Mouse (Mus musculus): Measurements from ENCODE around the gene Pi4k2a. TPM values are rescaled to one million over a fixed set of nuclear protein-coding genes. Genes with fewer than 3 reads are reported as not detected.

The Pi4k2a gene
- polyA plus RNA-seq (2014; fragmentation: Nextera tagmentation; extraction: Ambion mirVana) = 13.2 and 19.5 TPM in 2 replicates

DNA sequence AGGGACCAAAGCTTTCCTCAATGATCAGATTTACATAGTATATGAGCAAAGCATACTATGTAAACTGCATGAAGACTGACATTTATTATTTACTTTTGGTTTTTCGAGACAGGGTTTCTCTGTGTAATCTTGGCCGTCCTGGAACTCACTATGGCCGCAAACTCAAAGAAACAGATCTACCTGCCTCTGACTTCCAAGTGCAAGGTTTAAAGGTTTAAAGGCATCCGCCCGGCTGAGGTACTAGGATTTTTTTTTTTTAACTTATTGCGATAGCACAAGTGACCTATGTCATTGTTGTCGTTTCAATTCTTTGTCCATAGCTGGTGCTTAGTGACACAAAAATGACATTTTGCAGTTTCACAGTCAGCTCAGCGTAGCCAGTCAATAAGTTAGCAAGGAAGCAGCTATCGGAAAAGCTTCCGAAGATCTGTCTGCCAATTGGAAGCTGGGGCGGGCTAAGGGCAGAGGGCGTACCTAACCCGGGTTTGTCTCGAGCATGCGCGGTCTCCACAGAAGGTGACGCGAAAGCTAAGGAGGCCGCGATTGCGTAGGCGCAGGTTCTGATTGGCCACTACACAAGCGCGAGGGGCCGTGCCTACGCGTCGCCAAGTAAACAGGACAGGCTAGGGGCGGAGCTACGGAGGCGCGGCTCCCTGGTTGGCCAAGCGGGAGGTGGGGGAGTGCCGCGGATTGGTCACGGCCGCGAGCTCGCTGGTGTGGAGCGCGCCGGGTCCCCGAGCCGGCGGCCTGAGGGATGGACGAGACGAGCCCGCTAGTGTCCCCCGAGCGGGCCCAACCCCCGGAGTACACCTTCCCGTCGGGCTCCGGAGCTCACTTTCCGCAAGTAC is at the start of gene Pi4k2a:
TSS of gene Pi4k2a (plus strand) at position 723 of the 848 bp plus-strand sequence.
- WGBS = under 1% methylated on average over 43 of the region's 55 CpGs
- H3K4me3 ChIP-seq (ENCODE audit: low read depth, low read length) = peak within 1 kb of the TSS; percentile 91
- DNase-seq (ENCODE audit: low spot score) = peak; percentile 100

DNA sequence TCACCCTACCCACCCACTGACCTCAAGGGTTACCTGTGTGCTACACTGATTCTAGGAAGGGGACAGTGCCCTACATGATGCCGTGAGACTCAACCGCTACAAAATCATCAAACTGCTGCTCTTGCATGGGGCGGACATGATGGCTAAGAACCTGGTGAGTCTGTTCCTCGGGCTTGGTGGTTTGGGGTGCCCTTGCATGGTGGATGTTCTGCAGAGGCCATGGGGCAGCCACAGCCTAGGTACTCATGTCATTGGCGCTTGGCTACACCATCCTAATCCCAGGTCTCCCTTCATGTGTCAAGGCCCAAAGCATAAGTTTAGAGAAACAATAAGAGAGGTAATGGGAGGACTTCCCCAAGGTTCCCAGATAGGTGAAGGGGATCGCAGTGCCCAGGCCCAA is 46.3 kb upstream of the Pi4k2a start:
- no peak for ATAC-seq
- H3K4me3 ChIP-seq (ENCODE audit: low read depth, low read length) = no peak overlapping the region
- no peaks in the 10 kb centered on the region for H3K36me3 ChIP-seq (ENCODE audit: control insufficient read depth, insufficient read depth, low read length)
- H3K9me3 ChIP-seq (replicated peaks; ENCODE audit: control insufficient read depth, low read length) = no peaks in the 10 kb centered on the region
- no peak overlapping the region for H3K27ac ChIP-seq (ENCODE audit: low read depth, low read length)
- DNase-seq (ENCODE audit: low spot score) = no peak
- H3K9ac ChIP-seq (ENCODE audit: low read length) = no peak overlapping the region
- no peak overlapping the region for H3K4me2 ChIP-seq (ENCODE audit: low read length)
- no peaks in the 10 kb centered on the region for H3K4me1 ChIP-seq (ENCODE audit: control insufficient read depth, insufficient read depth, low read length)
- H3K27me3 ChIP-seq (replicated peaks; ENCODE audit: control insufficient read depth, insufficient read depth, low read length) = no peaks in the 10 kb centered on the region
- 93% methylated on average over 6 of the region's 6 CpGs for WGBS

More for the DNA sequence above, at the start of gene Pi4k2a:
- Histone ChIP-seq H3K27ac (ENCODE audit: low read depth, low read length) (peak within 1 kb of the TSS; percentile 77), H3K27me3 (replicated peaks; ENCODE audit: control insufficient read depth, insufficient read depth, low read length) (no peaks in the 10 kb centered on the region), H3K9me3 (replicated peaks; ENCODE audit: control insufficient read depth, low read length) (no peaks in the 10 kb centered on the region), H3K9ac (ENCODE audit: low read length) (peak within 1 kb of the TSS; percentile 90), H3K4me1 (ENCODE audit: control insufficient read depth, insufficient read depth, low read length) (peaks cover 23% of the 10 kb centered on the region), H3K36me3 (ENCODE audit: control insufficient read depth, insufficient read depth, low read length) (0 out of 2 replicates have a peak, but pooled peaks cover 6% of the 10 kb centered on the region), H3K4me2 (ENCODE audit: low read length) (peak within 1 kb of the TSS; percentile 89)
- ATAC-seq = peak; percentile 98

DNA sequence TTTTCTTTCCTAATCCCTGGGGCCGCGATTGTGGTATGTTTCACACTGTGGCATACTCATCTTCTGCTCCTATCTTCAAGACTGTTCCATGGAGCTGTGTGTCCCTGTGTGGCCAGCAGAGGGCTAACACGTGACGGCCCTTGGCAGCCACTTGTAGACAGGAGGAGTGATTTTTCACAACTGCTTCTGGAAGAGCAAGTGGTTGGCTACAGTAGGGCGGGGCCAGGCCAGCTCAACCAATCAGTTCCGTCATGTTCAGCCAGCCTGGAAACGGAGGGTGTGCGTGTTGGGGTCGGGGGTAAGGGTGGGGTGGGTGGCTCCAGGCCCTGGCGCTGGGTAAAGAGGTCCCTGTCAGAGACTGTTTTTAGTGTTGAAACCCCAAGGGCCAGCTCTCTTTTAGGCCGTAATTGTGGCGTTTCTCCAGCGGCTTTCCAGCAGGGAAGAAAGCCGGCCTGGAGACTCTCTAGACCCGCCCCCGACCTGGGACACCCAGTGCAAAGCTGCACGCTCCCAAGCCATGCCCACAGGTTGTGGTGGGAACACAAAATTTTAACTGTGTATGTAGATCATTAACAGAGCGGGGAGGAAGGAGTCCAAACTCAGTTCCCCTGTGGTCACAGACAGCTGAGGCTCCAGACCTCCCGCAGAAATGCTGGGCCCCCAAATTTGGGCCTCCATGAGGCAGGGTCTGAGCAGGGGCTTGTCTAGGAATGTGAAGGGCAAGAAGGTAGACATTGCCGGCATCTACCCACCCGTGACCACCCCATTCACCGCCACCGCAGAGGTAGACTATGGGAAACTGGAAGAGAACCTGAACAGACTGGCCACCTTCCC is 44.8 kb upstream of the Pi4k2a start, which contains the start of gene Hoga1:
TSS of gene Hoga1 (plus strand) at position 342 of the 834 bp plus-strand sequence.
- Histone ChIP-seq H3K27ac (ENCODE audit: low read depth, low read length) (no peak within 1 kb of the TSS), H3K4me2 (ENCODE audit: low read length) (peak within 1 kb of the TSS; percentile 42), H3K4me3 (ENCODE audit: low read depth, low read length) (peak within 1 kb of the TSS; percentile 19; the same call in 1 of the 2 replicates), H3K9ac (ENCODE audit: low read length) (peak within 1 kb of the TSS; percentile 37; the same call in 1 of the 2 replicates), H3K4me1 (ENCODE audit: control insufficient read depth, insufficient read depth, low read length) (no peaks in the 10 kb centered on the region), H3K9me3 (replicated peaks; ENCODE audit: control insufficient read depth, low read length) (no peaks in the 10 kb centered on the region), H3K27me3 (replicated peaks; ENCODE audit: control insufficient read depth, insufficient read depth, low read length) (no peaks in the 10 kb centered on the region), H3K36me3 (ENCODE audit: control insufficient read depth, insufficient read depth, low read length) (no peaks in the 10 kb centered on the region)
- WGBS = 24% methylated on average over 23 of the region's 23 CpGs
- peak; percentile 88 for ATAC-seq
- peak; percentile 80 for DNase-seq (ENCODE audit: low spot score)

DNA sequence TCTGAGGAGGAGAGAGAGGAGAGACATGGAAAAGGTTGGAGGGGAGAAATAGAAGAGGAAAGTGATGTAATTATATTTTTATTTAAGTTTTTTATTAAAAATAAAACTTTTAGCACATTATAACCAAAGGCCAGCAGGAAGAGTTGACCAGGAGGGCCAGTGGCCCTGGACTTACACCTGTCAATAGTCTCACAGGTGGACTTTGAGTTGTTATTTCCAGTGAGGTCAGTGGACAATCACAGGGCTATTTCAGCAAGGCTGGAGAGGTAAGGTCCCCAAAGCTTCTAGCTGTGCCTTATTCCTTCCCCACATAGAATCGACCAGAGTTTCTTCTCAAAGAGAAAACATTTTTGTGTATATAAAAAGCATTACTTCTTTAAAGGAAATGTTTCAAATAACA is 40.0 kb upstream of the Pi4k2a start:
- H3K27me3 ChIP-seq (replicated peaks; ENCODE audit: control insufficient read depth, insufficient read depth, low read length) = no peaks in the 10 kb centered on the region
- H3K9ac ChIP-seq (ENCODE audit: low read length) = no peak overlapping the region
- no peak overlapping the region for H3K4me3 ChIP-seq (ENCODE audit: low read depth, low read length)
- H3K36me3 ChIP-seq (ENCODE audit: control insufficient read depth, insufficient read depth, low read length) = no peaks in the 10 kb centered on the region
- no peak overlapping the region for H3K27ac ChIP-seq (ENCODE audit: low read depth, low read length)
- H3K9me3 ChIP-seq (replicated peaks; ENCODE audit: control insufficient read depth, low read length) = no peaks in the 10 kb centered on the region
- no peak for ATAC-seq
- no peak overlapping the region for H3K4me2 ChIP-seq (ENCODE audit: low read length)
- H3K4me1 ChIP-seq (ENCODE audit: control insufficient read depth, insufficient read depth, low read length) = no peaks in the 10 kb centered on the region
- WGBS = 87% methylated on average over 1 of the region's 1 CpGs
- no peak for DNase-seq (ENCODE audit: low spot score)

DNA sequence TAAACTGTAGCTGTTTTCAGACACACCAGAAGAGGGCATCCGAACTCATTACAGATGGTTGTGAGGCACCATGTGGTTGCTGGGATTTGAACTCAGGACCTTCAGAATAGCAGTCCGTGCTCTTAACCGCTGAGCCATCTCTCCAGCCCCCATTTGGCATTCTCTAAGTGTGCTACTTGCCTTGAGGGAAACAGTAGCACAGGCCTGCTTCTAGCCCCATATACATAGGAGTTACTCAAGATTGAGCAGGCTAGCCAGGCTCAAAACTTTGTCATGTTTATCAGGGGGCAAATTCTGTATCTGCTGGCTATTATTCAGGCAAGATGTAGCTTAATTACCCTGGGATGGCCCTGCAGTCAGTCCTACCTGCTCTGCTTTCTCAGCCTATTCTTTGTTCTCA is 38.9 kb upstream of the Pi4k2a start:
- no peak overlapping the region for H3K4me3 ChIP-seq (ENCODE audit: low read depth, low read length)
- ATAC-seq = no peak
- H3K4me1 ChIP-seq (ENCODE audit: control insufficient read depth, insufficient read depth, low read length) = no peaks in the 10 kb centered on the region
- no peaks in the 10 kb centered on the region for H3K27me3 ChIP-seq (replicated peaks; ENCODE audit: control insufficient read depth, insufficient read depth, low read length)
- no peak overlapping the region for H3K9ac ChIP-seq (ENCODE audit: low read length)
- no peaks in the 10 kb centered on the region for H3K9me3 ChIP-seq (replicated peaks; ENCODE audit: control insufficient read depth, low read length)
- no peak for DNase-seq (ENCODE audit: low spot score)
- H3K36me3 ChIP-seq (ENCODE audit: control insufficient read depth, insufficient read depth, low read length) = no peaks in the 10 kb centered on the region
- 89% methylated on average over 3 of the region's 3 CpGs for WGBS
- no peak overlapping the region for H3K27ac ChIP-seq (ENCODE audit: low read depth, low read length)
- no peak overlapping the region for H3K4me2 ChIP-seq (ENCODE audit: low read length)

DNA sequence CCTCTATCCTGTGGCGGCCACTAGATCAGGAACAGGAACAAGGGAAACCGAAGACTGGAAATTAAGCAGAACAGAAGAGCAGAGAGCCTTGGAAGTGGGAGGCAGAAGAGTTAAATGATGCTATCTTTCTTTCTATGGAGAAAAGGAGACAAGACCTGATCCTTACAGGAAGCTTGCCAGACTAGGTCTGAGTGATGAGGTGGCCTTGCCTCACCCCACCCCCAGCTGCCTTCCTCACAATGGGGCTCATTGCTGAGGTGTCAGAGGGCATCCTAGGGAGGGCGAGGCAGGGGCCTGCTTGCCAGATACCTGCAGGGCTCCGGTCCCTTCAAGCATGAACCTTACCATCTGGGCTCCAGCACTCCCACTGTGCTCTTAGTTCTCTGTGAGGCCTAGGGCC is 38.3 kb upstream of the Pi4k2a start, which contains the start of gene 4933411K16Rik:
TSS of gene 4933411K16Rik (plus strand) at position 301 of the 400 bp plus-strand sequence.
- no peaks in the 10 kb centered on the region for H3K9me3 ChIP-seq (replicated peaks; ENCODE audit: control insufficient read depth, low read length)
- DNase-seq (ENCODE audit: low spot score) (no peak), ATAC-seq (no peak)
- H3K27ac ChIP-seq (ENCODE audit: low read depth, low read length) = no peak within 1 kb of the TSS
- no peaks in the 10 kb centered on the region for H3K27me3 ChIP-seq (replicated peaks; ENCODE audit: control insufficient read depth, insufficient read depth, low read length)
- no peak within 1 kb of the TSS for H3K4me2 ChIP-seq (ENCODE audit: low read length)
- H3K9ac ChIP-seq (ENCODE audit: low read length) = no peak within 1 kb of the TSS
- no peak within 1 kb of the TSS for H3K4me3 ChIP-seq (ENCODE audit: low read depth, low read length)
- no peaks in the 10 kb centered on the region for H3K4me1 ChIP-seq (ENCODE audit: control insufficient read depth, insufficient read depth, low read length)
- 83% methylated on average over 4 of the region's 4 CpGs for WGBS
- no peaks in the 10 kb centered on the region for H3K36me3 ChIP-seq (ENCODE audit: control insufficient read depth, insufficient read depth, low read length)

DNA sequence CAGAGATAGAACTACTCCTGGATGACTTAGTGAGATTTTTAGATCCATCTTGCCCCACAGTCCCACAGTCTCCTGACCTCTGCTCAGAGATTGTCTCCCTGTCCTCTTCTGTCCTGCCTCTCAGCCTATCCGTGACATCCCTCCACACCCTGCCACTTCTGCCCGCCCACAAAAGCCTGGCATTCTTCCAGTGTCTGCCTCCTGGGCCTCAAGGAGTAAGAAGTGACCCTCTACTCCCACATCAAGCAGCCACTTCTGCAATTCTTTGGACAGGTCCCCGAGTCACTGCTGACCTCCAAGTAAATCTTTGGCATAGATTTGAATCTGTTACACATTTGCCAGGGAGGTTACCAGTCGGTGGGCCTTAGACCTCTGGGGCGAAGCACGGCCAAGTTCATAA is 36.0 kb upstream of the Pi4k2a start:
- H3K27me3 ChIP-seq (replicated peaks; ENCODE audit: control insufficient read depth, insufficient read depth, low read length) = no peaks in the 10 kb centered on the region
- WGBS = 82% methylated on average over 6 of the region's 6 CpGs

DNA sequence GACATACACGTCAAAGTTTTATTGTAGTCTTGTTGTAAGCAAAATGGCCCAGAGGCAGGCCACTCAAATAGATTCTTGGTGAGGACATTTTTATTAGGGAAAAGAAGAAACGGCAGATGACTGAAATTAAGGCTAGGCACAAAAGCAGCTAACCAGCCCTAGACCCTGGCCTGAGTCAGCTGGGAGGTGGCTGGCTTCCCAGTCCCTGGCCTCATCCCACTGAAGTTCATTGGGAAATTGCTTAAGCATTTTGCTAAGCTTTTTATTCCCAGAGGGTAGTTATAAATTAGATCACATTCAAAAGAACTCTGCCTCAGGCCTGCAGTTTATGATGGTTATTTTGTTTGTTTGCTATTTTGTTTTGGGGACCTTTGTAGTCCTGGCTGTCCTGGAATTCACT is 34.4 kb upstream of the Pi4k2a start:
- DNase-seq (ENCODE audit: low spot score) = no peak
- no peak overlapping the region for H3K9ac ChIP-seq (ENCODE audit: low read length)
- no peaks in the 10 kb centered on the region for H3K36me3 ChIP-seq (ENCODE audit: control insufficient read depth, insufficient read depth, low read length)
- no peak overlapping the region for H3K4me3 ChIP-seq (ENCODE audit: low read depth, low read length)
- H3K9me3 ChIP-seq (replicated peaks; ENCODE audit: control insufficient read depth, low read length) = no peaks in the 10 kb centered on the region
- no peak overlapping the region for H3K4me2 ChIP-seq (ENCODE audit: low read length)
- 76% methylated on average over 2 of the region's 2 CpGs for WGBS
- H3K27ac ChIP-seq (ENCODE audit: low read depth, low read length) = no peak overlapping the region
- H3K27me3 ChIP-seq (replicated peaks; ENCODE audit: control insufficient read depth, insufficient read depth, low read length) = no peaks in the 10 kb centered on the region
- no peak for ATAC-seq
- H3K4me1 ChIP-seq (ENCODE audit: control insufficient read depth, insufficient read depth, low read length) = no peaks in the 10 kb centered on the region

More for the DNA sequence above, 36.0 kb upstream of the Pi4k2a start:
- Histone ChIP-seq H3K4me3 (ENCODE audit: low read depth, low read length) (no peak overlapping the region), H3K27ac (ENCODE audit: low read depth, low read length) (no peak overlapping the region), H3K4me1 (ENCODE audit: control insufficient read depth, insufficient read depth, low read length) (no peaks in the 10 kb centered on the region), H3K4me2 (ENCODE audit: low read length) (no peak overlapping the region), H3K9ac (ENCODE audit: low read length) (no peak overlapping the region), H3K36me3 (ENCODE audit: control insufficient read depth, insufficient read depth, low read length) (no peaks in the 10 kb centered on the region), H3K9me3 (replicated peaks; ENCODE audit: control insufficient read depth, low read length) (no peaks in the 10 kb centered on the region)
- no peak for ATAC-seq
- DNase-seq (ENCODE audit: low spot score) = no peak
